ENCODE assay signal across 8 mouse cellular contexts in the genomic region with DNA sequence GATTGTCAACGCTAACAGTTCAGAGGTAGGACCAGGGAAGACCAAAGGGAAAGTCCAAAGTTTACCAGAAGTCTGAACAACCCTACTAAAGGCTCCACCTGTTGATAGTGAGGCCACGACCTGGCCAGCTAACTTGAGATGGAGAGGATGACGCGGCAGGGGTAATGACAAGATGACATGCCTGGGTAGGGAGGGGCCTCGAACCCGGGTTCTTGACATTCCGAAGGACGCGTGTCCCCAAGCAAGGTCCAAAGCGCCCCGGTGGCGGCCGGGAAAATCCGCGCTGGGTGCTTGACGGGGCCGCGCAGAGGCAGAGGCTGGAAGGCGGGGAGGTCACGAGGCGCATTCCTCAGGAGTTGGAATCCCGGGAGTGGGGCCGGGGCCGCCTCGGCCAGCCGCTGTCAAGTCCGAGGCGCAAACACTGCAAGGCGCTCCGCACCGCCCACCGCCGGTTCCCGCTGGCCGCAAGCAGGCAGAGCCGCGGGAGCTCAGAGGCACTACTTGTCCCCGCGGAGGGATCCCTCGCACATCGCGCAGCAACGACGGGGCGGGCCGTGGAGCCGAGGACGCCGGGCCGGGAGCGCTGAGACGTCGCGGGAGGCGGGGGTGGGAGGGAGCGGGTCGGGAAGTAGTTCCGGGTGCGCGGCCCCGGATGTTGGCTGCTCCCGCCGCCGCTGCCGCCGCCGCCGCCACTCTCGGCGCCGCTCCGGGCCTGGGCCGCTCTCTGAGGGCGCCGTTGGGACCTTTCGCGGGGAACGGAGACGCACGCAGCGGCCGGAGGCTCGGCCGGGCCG. TPM values are rescaled to one million over a fixed set of nuclear protein-coding genes. Genes with fewer than 3 reads are reported as not detected.
DNase-seq lines count a peak whose midpoint lies in the region; ATAC-seq lines count a peak whose summit lies in the region.

A gene (minus strand): TSS at position 499 of the 794 bp plus-strand sequence.

- H3K4me2 ChIP-seq in heart, embryonic 13.5 days: peak within 1 kb of the TSS; percentile 89
- peak within 1 kb of the TSS; percentile 93 for H3K4me2 ChIP-seq in liver, embryonic 12.5 days
- peak within 1 kb of the TSS; percentile 77 for H3K4me2 ChIP-seq in stomach, embryonic 15.5 days

- H3K27ac ChIP-seq in brown adipose tissue, adult 24 weeks (replicated peaks; ENCODE audit: low read depth, low read length): peak within 1 kb of the TSS; percentile 88
- H3K27ac ChIP-seq in heart, embryonic 13.5 days (replicated peaks): peak within 1 kb of the TSS; percentile 99
- peak within 1 kb of the TSS; percentile 92 for H3K27ac ChIP-seq in liver, embryonic 12.5 days
- H3K27ac ChIP-seq in stomach, embryonic 15.5 days: peak within 1 kb of the TSS; percentile 94

- ATAC-seq in heart, embryonic 13.5 days (ENCODE audit: extremely low read depth, insufficient number of reproducible peaks, low FRiP score, low TSS enrichment): peak; percentile 83
- peak; percentile 93 for ATAC-seq in liver, embryonic 12.5 days
- peak; percentile 95 for ATAC-seq in stomach, embryonic 15.5 days (ENCODE audit: insufficient read depth, low FRiP score, low read depth)

- peak within 1 kb of the TSS; percentile 94 for H3K4me3 ChIP-seq in brown adipose tissue, adult 24 weeks (ENCODE audit: insufficient read depth, low read depth, low read length)
- peak within 1 kb of the TSS; percentile 98 for H3K4me3 ChIP-seq in heart, embryonic 13.5 days
- H3K4me3 ChIP-seq in liver, embryonic 12.5 days: peak within 1 kb of the TSS; percentile 98
- H3K4me3 ChIP-seq in stomach, embryonic 15.5 days (replicated peaks): peak within 1 kb of the TSS; percentile 89

- H3K4me1 ChIP-seq in brown adipose tissue, adult 24 weeks (ENCODE audit: control insufficient read depth, insufficient read depth, insufficient read length, low read length): peaks cover 6% of the 10 kb centered on the region
- peaks cover 46% of the 10 kb centered on the region for H3K4me1 ChIP-seq in heart, embryonic 13.5 days
- peaks cover 29% of the 10 kb centered on the region for H3K4me1 ChIP-seq in liver, embryonic 12.5 days
- peaks cover 4% of the 10 kb centered on the region; the same call in 1 of the 2 replicates for H3K4me1 ChIP-seq in stomach, embryonic 15.5 days

- H3K9me3 ChIP-seq in heart, embryonic 13.5 days: no peaks in the 10 kb centered on the region
- no peaks in the 10 kb centered on the region for H3K9me3 ChIP-seq in liver, embryonic 12.5 days (replicated peaks)
- no peaks in the 10 kb centered on the region for H3K9me3 ChIP-seq in stomach, embryonic 15.5 days

- under 1% methylated on average over 79 of the region's 85 CpGs for WGBS in heart, embryonic 13.5 days
- 1% methylated on average over 74 of the region's 85 CpGs for WGBS in liver, embryonic 12.5 days (ENCODE audit: insufficient replicate concordance)
- WGBS in stomach, embryonic 15.5 days: under 1% methylated on average over 74 of the region's 85 CpGs

- H3K9ac ChIP-seq in heart, embryonic 13.5 days: peak within 1 kb of the TSS; percentile 99
- H3K9ac ChIP-seq in liver, embryonic 12.5 days: peak within 1 kb of the TSS; percentile 95
- peak within 1 kb of the TSS; percentile 89 for H3K9ac ChIP-seq in stomach, embryonic 15.5 days

- no peaks in the 10 kb centered on the region for H3K36me3 ChIP-seq in heart, embryonic 13.5 days
- no peaks in the 10 kb centered on the region for H3K36me3 ChIP-seq in liver, embryonic 12.5 days
- H3K36me3 ChIP-seq in stomach, embryonic 15.5 days: no peaks in the 10 kb centered on the region

- DNase-seq in CD4-positive, CD25-positive, alpha-beta regulatory T cell, adult 2 months (ENCODE audit: low read depth, low spot score): peak; percentile 97
- DNase-seq in fat pad, adult 2 months (ENCODE audit: extremely low read depth, low read depth, low spot score): peak; percentile 36
- DNase-seq in kidney, postnatal 10 days: peak; percentile 99
- DNase-seq in natural killer cell, adult 2 months (ENCODE audit: low spot score in 2 of 2): peak; percentile 83 to 89

- no peaks in the 10 kb centered on the region for H3K27me3 ChIP-seq in heart, embryonic 13.5 days (replicated peaks)
- no peaks in the 10 kb centered on the region for H3K27me3 ChIP-seq in liver, embryonic 12.5 days (replicated peaks)
- no peaks in the 10 kb centered on the region for H3K27me3 ChIP-seq in stomach, embryonic 15.5 days (replicated peaks)

RNA-seq across cellular contexts. Expression of the gene that starts here (rescaled TPM):
- polyA plus RNA-seq in brown adipose tissue, adult 24 weeks (2012; ENCODE audit: insufficient read depth, insufficient read length, missing spikeins): 7.4 and 10.9 TPM in 2 replicates
- 2.9 and 5.6 TPM in 2 replicates for polyA plus RNA-seq in heart, embryonic 13.5 days (2015; fragmentation: Nextera tagmentation; extraction: Ambion mirVana)
- 1.1 and 1.2 TPM in 2 replicates for polyA plus RNA-seq in liver, embryonic 12.5 days (2016; fragmentation: Nextera tagmentation; extraction: Ambion mirVana)
- 2.9 and 3.2 TPM in 2 replicates for polyA plus RNA-seq in stomach, embryonic 15.5 days (2015; fragmentation: Nextera tagmentation; extraction: Ambion mirVana)

Comparison
In these comparisons a context has a peak if more than half of its experiments do, and no peak if none do; other contexts are left out.
1. Peak in every context shown above with its lines: DNase-seq, ATAC-seq, H3K4me3 ChIP-seq and H3K27ac ChIP-seq.
2. DNase-seq: peak in every context shown above with its lines; median percentile 99 in kidney, postnatal 10 days; 97 in CD4-positive, CD25-positive, alpha-beta regulatory T cell, adult 2 months; 86 in natural killer cell, adult 2 months; 36 in fat pad, adult 2 months.